Mouse (Mus musculus) brain, embryonic 14.5 days (tissue): ENCODE measurements around the gene Srgap3.

Experiments used
- CTCF ChIP-seq: fragments of 200-500 bp; IDR thresholded peaks from 2 replicates; pipeline ENCODE4 v1.5.1; 2012; ENCODE audit warnings: inconsistent platforms, mild to moderate bottlenecking, moderate library complexity, borderline replicate concordance; ENCODE audit not compliant: insufficient read depth, insufficient read length; ENCODE audit errors: extremely low read depth
- POLR2A ChIP-seq: fragments of 200-500 bp; IDR thresholded peaks from 2 replicates; pipeline ENCODE4 v1.6.1; 2012; ENCODE audit warnings: mild to moderate bottlenecking, inconsistent platforms, borderline replicate concordance; ENCODE audit not compliant: poor library complexity, insufficient read depth, insufficient read length, severe bottlenecking; ENCODE audit errors: extremely low read depth

DNA sequence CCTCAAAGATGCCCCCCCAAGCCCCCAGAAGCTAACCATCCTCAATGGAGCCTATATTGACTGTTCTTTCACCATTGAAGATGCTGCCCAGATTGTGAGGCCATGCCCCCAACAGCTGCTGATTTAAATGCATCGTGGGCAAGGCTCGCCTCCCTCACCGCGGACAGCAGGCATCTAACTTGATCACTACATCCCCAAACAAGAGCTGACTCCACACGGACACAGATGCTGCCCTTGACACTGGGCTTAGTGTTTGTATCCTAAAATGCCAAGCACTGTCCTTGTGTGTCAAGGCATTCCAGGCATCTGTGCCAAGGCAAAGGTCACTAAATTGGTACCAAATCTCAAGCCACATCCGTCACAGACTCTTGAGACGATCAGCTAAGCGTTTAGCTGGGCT, 29.3 kb downstream of the Srgap3 start:
- no peak for TF ChIP-seq CTCF
- TF ChIP-seq POLR2A, result no peak
